Mouse (Mus musculus) left cerebral cortex, adult 2 months (tissue): ENCODE data around the gene Dhx37. TPM values are rescaled to one million over a fixed set of nuclear protein-coding genes. Genes with fewer than 3 reads are reported as not detected.

Experiments
- DNase-seq, 2 experiments: peaks; one replicate each; pipeline ENCODE4 v3.0.0; 2021 to 2022; ENCODE audit warnings: low spot score in 2 of 2, mixed read lengths in 1 of 2; ENCODE audit errors: extremely low spot score in 1 of 2
- H3K27ac ChIP-seq: fragments of 200-600 bp; 2 replicates; pipeline ENCODE4 v1.8.1; 2022
- H3K4me3 ChIP-seq: fragments of 200-600 bp; 2 replicates; pipeline ENCODE4 v1.8.1; 2022
- CTCF ChIP-seq: fragments of 200-600 bp; IDR thresholded peaks from 2 replicates; pipeline ENCODE4 v1.8.1; 2022; ENCODE audit warnings: antibody characterized with exemption, mild to moderate bottlenecking, moderate library complexity
- intact Hi-C: fragments of 180-260 bp; cut with DNase I; formaldehyde crosslinking; loops from one replicate; pipeline ENCODE4 v1.15.1; 2025
- total RNA-seq, 2 experiments: library from RNA; stranded (reverse); gene quantifications; 2 replicates each; pipeline ENCODE4 v1.2.3; 2021

Gene Dhx37
- total RNA-seq, 2 experiments from 2014 or later: 12.2 to 12.7 TPM

DNA sequence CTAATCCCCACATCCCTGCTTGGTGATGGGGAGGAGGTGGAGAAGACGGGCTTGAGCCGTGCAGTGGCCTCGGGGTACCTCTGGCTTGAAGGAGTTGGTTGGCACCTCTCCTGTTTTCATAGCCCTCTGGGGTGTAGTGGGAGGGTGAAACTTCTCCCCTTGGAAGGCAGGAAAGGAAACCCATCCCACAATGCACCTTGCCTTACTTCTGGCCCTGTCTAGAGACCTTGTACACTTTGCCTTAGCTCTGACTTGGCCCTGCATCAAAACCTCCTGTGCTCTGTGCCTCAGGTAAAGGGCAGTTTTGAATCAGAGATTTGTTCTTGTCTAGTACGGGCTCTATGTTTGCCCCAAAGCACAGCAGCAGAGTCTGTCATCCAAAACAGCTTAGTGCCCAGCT, 36.8 kb upstream of the Dhx37 start:
- intact Hi-C loops: no loop called here
- Histone ChIP-seq H3K4me3 (no peak overlapping the region), H3K27ac (no peak overlapping the region)
- DNase-seq: no peak
- no peak for TF ChIP-seq CTCF

DNA sequence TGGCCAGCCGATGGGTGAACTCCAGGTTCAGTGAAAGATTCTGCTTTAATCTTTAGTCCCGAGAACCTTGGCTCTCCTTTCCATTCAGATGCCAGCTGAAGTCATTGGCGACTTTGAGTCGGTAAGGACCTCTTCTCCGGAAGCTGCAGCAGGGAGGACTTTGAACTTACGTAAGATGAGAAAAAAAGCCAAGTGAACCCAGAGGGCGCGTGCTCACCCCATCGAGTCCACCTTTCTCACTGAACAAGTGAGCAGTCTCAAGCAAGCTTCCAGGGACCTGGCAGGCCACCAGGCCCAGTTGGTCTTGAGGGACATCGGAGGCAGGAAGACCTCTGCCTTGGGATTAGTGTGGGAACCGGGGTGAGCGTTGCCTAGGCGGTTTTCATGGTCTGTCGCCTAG, 33.3 kb upstream of the Dhx37 start:
- intact Hi-C loops: no loop called here
- TF ChIP-seq CTCF: no peak
- no peak overlapping the region for H3K4me3 ChIP-seq
- H3K27ac ChIP-seq: no peak overlapping the region
- DNase-seq: no peak

DNA sequence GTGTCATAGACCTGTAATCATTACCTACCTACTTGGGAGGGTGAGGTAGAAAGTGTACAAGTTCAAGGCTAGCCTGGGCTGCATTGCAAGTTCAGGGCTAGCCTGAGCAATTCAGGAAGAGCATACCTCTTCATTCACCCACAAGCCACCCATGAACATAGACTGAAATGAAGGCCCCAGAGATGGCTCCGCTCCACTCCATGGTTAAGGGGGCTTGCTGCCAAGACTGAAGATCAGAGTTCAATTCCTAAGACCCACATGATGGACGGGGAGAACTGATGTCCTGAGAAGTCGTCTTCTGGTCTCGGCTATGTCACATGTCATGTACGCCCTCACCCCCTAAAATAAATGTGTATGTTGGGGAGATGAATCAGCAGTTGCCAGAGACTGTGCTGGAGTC, 32.6 kb upstream of the Dhx37 start:
- intact Hi-C loops: no loop called here
- no peak for TF ChIP-seq CTCF
- no peak overlapping the region for H3K27ac ChIP-seq
- H3K4me3 ChIP-seq: no peak overlapping the region
- no peak for DNase-seq

DNA sequence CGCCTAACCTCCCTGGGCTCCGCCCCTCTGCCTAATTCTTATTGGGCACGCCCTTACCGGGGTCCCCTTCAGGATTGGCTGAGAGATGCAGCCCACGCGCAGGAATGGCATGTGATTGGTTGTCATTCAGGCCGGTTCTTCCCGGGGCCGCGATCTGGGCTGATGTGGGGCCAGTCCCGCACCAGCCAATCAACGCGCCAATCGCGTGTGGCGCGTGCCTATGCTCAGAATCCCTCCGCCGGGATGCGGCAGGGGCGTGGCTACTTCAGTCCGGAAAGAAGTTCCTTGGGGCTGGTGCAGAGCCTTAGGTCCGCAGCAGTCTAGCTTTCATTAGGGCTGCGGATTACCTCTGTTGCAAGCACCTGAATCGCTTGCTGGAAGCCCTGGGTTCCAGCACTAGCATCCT, 31.8 kb upstream of the Dhx37 start:
- intact Hi-C loops: loop anchor here (1.0 kb wide), 1 partner anchor 10 kb away; the partner anchor contains the start of gene Aacs
- H3K27ac ChIP-seq: no peak overlapping the region; the same call in 1 of the 2 replicates

DNA sequence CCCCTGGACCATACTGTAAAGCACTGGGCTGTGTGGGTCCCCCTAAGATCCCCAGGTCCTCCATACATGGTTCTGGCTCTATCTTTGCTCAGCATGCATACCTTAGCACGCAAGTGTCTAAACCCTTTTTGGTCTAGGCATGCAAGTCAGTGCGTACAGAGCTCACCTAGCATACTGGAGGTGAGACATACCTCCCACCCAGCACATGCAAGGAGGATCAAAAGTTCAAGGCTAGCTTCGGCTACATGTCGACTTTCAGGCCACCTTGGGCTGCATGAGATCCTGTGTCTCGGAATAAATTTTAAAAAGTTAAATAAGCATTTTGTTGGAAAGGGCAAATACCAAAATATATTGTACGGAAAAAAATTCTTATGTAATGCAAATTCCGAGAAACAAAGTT, 31.3 kb upstream of the Dhx37 start:
- no peak for DNase-seq
- TF ChIP-seq CTCF: no peak
- peak overlapping the region; percentile 45 for H3K4me3 ChIP-seq
- 0 out of 2 replicates have a peak overlapping the region, but pooled peaks have one; percentile 5 for H3K27ac ChIP-seq
- intact Hi-C loops: loop anchor here (1.0 kb wide), 1 partner anchor 10 kb away; the partner anchor contains the start of gene Aacs

More for the DNA sequence above, 31.8 kb upstream of the Dhx37 start:
- peak overlapping the region; percentile 45 for H3K4me3 ChIP-seq
- peak; percentile 93 to 97 for DNase-seq
- peak; percentile 7; the same call in 1 of the 2 replicates for TF ChIP-seq CTCF

DNA sequence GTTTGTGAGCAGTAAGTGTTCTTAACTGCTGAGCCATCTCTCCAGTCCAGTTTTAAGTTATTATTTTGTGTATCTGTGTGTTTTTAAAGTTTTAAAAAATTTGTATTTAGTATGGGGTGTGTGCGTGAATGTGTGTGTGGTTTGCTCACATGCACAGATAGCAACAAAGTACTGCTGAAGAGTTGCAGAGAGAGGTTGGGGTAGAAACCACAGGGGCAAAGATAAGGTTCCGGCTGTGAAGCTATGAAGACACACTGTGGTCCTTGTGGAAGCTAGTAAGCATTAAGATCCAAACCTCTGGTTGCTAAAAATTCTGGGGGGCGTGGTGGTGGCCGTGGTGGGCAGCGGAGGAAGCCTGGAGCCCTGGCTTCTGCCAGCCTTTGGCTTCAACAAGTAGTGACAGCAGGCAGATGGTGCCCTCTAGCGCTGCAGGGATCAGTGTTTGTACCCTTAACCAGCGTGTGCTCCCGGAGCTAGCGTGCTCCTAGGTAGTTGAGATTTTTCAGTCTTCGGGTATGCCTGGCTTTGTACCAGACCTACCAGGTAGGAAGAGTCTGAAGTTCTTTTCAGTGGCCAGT, 28.0 kb upstream of the Dhx37 start:
- H3K4me3 ChIP-seq: no peak overlapping the region
- no peak overlapping the region for H3K27ac ChIP-seq
- peak; percentile 36 for DNase-seq
- intact Hi-C loops: loop anchor here (2.0 kb wide), 2 partner anchors 49 to 79 kb away; no protein-coding TSS in a partner anchor
- peak; percentile 48 for TF ChIP-seq CTCF

DNA sequence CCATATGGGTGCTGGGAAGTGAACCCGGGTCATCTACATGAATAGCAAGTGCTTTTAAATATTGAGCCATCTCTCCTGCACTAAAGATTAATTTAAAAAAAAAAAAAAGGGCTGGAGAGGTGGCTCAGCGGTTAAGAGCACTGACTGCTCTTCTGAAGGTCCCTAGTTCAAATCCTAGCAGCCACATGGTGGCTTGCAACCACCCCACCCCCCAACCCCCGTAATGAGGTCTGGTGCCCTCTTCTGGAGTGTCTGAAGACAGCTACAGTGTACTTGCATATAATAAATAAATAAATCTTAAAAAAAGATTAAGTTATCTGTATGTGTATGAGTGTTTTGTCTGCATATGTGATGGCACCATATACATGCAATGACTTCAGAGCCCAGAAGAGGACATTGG, 26.7 kb upstream of the Dhx37 start:
- intact Hi-C loops: no loop called here
- Histone ChIP-seq H3K27ac (no peak overlapping the region), H3K4me3 (no peak overlapping the region)
- no peak for DNase-seq
- TF ChIP-seq CTCF: peak; percentile 32

DNA sequence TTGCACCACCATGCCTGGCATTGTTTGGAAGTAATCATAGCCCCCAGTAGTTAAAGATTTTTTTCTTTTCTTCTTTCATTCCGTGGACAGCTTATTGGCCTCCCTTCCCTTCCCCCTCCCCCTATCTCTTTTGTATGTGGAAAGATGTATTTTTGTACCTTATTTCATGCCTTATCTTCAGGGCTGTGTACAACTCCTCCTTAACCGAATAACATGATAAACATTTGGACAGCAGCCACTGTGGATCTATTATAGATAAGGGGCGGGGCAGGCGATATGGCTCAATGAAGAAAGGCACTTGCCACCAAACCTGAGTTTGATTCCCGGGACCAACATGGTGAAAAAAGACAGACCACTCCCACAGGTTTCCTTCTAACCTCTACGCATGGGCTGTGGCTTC, 23.6 kb upstream of the Dhx37 start:
- Histone ChIP-seq H3K27ac (no peak overlapping the region), H3K4me3 (no peak overlapping the region)
- DNase-seq: no peak
- no peak for TF ChIP-seq CTCF
- intact Hi-C loops: no loop called here

DNA sequence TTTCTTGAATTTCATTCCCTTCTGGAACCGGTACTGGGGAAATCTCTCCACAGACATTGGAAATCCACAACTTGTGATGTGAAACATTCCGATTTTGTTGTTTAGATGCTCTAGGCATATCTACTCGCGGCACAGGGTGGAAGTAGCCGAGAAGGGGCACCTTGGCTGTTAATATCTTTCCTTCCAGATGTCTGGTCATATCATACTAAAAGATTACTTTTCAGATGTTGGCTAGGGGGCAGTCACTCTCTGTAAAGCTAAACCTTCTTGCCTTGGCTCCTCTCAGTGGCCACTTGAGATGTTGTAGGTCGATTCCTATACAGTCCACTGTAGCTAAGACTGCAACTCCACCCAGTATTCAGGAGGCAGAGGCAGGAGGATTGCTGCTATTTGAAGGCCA, 22.2 kb upstream of the Dhx37 start:
- no peak for DNase-seq
- intact Hi-C loops: no loop called here
- TF ChIP-seq CTCF: no peak
- Histone ChIP-seq H3K4me3 (no peak overlapping the region), H3K27ac (no peak overlapping the region)

DNA sequence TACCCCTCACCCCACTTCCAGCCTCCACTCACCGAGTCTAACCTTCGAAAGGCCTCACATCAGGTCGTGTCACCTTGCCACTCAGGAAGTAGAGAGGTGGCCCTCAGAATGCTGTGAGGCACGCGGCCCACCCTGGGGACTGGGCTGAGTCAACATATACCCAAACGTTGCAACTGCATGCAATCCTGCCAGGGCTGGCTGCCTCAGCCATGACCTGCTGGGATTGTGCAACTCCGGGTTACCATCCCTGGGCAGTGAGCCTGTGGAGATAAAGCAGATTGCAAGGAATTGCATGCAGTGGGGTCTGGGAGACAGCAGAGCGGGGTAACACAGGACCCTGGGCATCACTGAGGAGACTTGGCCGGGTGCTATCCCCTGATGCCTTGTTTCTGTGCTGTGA, 18.7 kb upstream of the Dhx37 start:
- Histone ChIP-seq H3K27ac (no peak overlapping the region), H3K4me3 (no peak overlapping the region)
- intact Hi-C loops: no loop called here
- DNase-seq: no peak
- no peak for TF ChIP-seq CTCF

DNA sequence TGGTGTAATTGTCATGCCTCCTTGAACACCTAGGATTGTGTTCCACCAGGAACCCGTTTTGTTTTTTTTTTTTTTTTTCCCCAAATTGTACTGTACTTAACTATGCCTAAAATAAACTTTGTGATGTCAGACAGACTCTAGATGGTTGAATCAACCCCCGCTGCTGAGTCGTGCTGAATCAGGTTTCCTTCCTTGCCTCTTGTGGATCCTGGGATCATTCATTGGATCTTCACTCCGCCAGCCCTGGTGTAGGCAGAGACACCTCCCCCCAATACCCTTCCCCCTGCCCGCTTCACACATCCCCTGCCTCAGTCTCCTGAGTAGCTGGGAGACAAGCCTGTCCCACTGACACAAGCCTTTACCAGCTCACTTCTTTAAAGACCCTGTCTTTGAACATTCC, 15.4 kb upstream of the Dhx37 start:
- no peak overlapping the region for H3K4me3 ChIP-seq
- DNase-seq: peak; percentile 35 to 51
- H3K27ac ChIP-seq: no peak overlapping the region
- intact Hi-C loops: no loop called here
- no peak for TF ChIP-seq CTCF

DNA sequence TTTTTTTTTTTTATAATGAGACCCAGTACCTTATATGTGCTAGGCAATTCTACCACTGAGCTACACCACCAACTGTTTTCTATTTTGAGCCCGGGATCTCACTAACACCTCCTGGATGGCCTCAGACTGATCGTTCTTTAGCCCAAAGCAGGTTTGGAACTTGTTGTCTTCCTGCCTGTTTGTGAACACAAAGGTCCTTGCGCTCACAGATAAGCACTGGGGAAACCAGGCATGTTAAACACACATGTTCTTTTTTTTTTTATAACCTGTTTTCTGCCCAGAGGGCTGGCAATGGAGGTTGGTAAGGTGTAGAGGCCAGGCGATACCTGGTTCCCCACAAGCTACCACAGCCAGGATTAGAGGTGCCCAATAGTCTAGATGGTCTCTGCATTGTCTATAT, 14.7 kb upstream of the Dhx37 start:
- no peak overlapping the region for H3K27ac ChIP-seq
- TF ChIP-seq CTCF: no peak
- no peak overlapping the region for H3K4me3 ChIP-seq
- intact Hi-C loops: no loop called here
- DNase-seq: no peak

DNA sequence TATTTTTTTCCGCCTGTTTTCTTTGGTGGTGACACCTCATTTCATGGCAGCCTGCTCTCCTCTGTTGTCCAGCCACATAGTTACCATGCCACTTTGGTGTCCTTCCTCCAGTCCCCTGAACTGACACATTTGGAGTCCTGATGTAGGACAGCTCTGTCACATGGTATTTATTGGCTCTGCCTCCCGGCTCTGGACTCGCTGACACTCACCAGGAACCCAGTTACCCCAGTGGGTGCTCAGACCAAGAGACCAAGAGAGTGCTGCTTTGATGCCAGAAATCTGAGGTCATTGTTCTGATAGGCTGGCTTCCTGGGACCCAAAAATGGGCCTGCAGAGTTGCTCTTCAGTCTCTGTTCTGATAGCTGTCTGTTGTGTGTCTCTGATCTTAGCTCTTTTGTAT, 14.1 kb upstream of the Dhx37 start:
- TF ChIP-seq CTCF: no peak
- intact Hi-C loops: no loop called here
- DNase-seq: no peak
- Histone ChIP-seq H3K27ac (no peak overlapping the region), H3K4me3 (no peak overlapping the region)
